Mouse (Mus musculus) cerebellum, adult 11-12 months (tissue): ENCODE measurements around the gene Gpr3.

Source experiments
- DNase-seq: peaks from one replicate; pipeline ENCODE4 v3.0.0; 2022

The Gpr3 gene

GRCm38 (mm10) chr4:133197801-133198286, 14.5 kb downstream of the Gpr3 start:
- DNase-seq: peak; percentile 23

GRCm38 (mm10) chr4:133197355-133197754, 15.0 kb downstream of the Gpr3 start:
- peak; percentile 18 for DNase-seq

GRCm38 (mm10) chr4:133196852-133197251, 15.5 kb downstream of the Gpr3 start:
- peak; percentile 16 for DNase-seq

- DNase-seq: no peak
Observed at GRCm38 (mm10) chr4:133196136-133196535, 16.2 kb downstream of the Gpr3 start.

- DNase-seq: no peak
Observed at GRCm38 (mm10) chr4:133195014-133195413, 17.3 kb downstream of the Gpr3 start.

GRCm38 (mm10) chr4:133194482-133194881, 17.9 kb downstream of the Gpr3 start:
- no peak for DNase-seq

- no peak for DNase-seq
Observed at GRCm38 (mm10) chr4:133189396-133189795, 22.9 kb downstream of the Gpr3 start.

GRCm38 (mm10) chr4:133186856-133187255, 25.5 kb downstream of the Gpr3 start:
- DNase-seq: no peak

- DNase-seq: no peak
Observed at GRCm38 (mm10) chr4:133185893-133186292, 26.4 kb downstream of the Gpr3 start.

GRCm38 (mm10) chr4:133184898-133185665, 27.3 kb downstream of the Gpr3 start:
- DNase-seq: no peak

- no peak for DNase-seq
Observed at GRCm38 (mm10) chr4:133184031-133184897, 28.1 kb downstream of the Gpr3 start.

GRCm38 (mm10) chr4:133182439-133183033, 29.8 kb downstream of the Gpr3 start:
- DNase-seq: no peak

- no peak for DNase-seq
Observed at GRCm38 (mm10) chr4:133179258-133179657, 33.1 kb downstream of the Gpr3 start.

GRCm38 (mm10) chr4:133178305-133178704, 34.0 kb downstream of the Gpr3 start:
- no peak for DNase-seq

- no peak for DNase-seq
Observed at GRCm38 (mm10) chr4:133176761-133177403, 35.5 kb downstream of the Gpr3 start.

GRCm38 (mm10) chr4:133175998-133176760, 36.2 kb downstream of the Gpr3 start:
- DNase-seq: no peak

- DNase-seq: no peak
Observed at GRCm38 (mm10) chr4:133175274-133175673, 37.1 kb downstream of the Gpr3 start.

- DNase-seq: no peak
Observed at GRCm38 (mm10) chr4:133174361-133174760, 38.0 kb downstream of the Gpr3 start.

GRCm38 (mm10) chr4:133172451-133172850, 39.9 kb downstream of the Gpr3 start:
- no peak for DNase-seq

GRCm38 (mm10) chr4:133170616-133171015, 41.7 kb downstream of the Gpr3 start:
- no peak for DNase-seq

GRCm38 (mm10) chr4:133170056-133170524, 42.2 kb downstream of the Gpr3 start:
- DNase-seq: no peak
